Mouse (Mus musculus) central nervous system, embryonic 11.5 days (tissue): ENCODE results near the gene Fam217a. TPM values are rescaled to one million over a fixed set of nuclear protein-coding genes. Genes with fewer than 3 reads are reported as not detected.

Experiments used
- polyA plus RNA-seq: library from polyadenylated mRNA; depleted of rRNA; stranded (reverse); fragments of >200 nt; gene quantifications from 2 replicates; pipeline ENCODE4 v1.2.3, GENCODE M21; 2012; rRNA removed

Fam217a gene
- 1.1 and 1.2 TPM in 2 replicates for polyA plus RNA-seq

GRCm38 (mm10) chr13:34924210-34924609 lies at the start of gene Fam217a, which contains the start of gene 4933417A18Rik:
Gene Fam217a, minus strand, starts transcription at chr13:34924310.
Gene 4933417A18Rik, plus strand, starts transcription at chr13:34924409.

GRCm38 (mm10) chr13:34963511-34964397 lies 39.6 kb upstream of the Fam217a start, which contains the start of gene Eci3:
Gene Eci3, minus strand, starts transcription at chr13:34963810.

GRCm38 (mm10) chr13:34875166-34875710 lies 48.9 kb downstream of the Fam217a start, which contains the start of gene Prpf4b:
Gene Prpf4b, plus strand, starts transcription at chr13:34875302.

Other genes with a start within 250 kb of the Fam217a start
- gene Fam50b, start 189.5 kb downstream of the Fam217a start, polyA plus RNA-seq: 0.04 and 0.06 TPM in 2 replicates
- 133 and 155 TPM in 2 replicates for gene Prpf4b, start 49.0 kb downstream of the Fam217a start, polyA plus RNA-seq
- gene 4933417A18Rik, start 99 bp upstream of the Fam217a start, polyA plus RNA-seq: not detected in 2 replicates
- 0.42 and 0.55 TPM in 2 replicates for gene Eci3, start 39.5 kb upstream of the Fam217a start, polyA plus RNA-seq
- 86.0 and 112 TPM in 2 replicates for gene Eci2, start 102.8 kb upstream of the Fam217a start, polyA plus RNA-seq